Mouse (Mus musculus): ENCODE data around the gene Ring1. TPM values are rescaled to one million over a fixed set of nuclear protein-coding genes. Genes with fewer than 3 reads are reported as not detected.
"Not testable (repeated sequence)": the region's sequence is repeated elsewhere in the genome, so short reads cannot be mapped to it uniquely, and the experiment has no call there.

The Ring1 gene
- polyA plus RNA-seq, 1 experiment from 2014 or later = 3.8 TPM

DNA sequence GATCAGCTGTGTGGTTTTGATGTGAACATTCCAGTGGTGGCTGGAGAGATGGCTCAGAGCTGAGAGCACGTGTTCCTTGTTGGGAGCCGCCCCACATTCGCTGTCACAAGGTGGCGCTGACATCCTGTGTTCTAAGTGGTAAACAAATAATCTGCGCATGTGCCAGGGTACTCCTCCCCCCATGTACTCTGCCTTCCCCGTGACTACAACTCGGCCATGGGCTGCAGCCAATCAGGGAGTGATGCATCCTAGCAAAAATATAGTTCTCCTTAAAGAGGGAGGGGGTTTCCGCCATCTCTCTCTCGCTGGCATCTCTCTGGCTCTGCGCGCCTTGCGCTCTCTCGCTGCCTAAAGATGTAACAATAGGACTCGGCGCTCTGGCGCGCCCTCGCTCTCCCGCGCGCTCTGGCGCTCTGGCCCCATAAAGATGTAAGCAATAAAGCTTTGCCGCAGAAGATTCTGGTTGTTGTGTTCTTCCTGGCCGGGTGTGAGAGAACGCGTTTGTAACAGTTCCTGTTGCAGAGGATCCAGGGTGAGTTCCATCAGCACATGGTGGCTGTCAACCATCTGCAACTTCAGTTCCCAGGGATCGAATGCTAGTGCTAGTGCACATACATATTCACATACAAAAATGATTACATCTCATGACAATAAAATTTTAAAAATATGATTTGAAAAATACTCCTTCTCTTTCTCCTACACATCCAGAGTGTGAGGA is 43.1 kb downstream of the Ring1 start:
- H3K27ac ChIP-seq (replicated peaks; ENCODE audit: low read depth, low read length); H3K4me1 ChIP-seq (ENCODE audit: control insufficient read depth, insufficient read depth, low read length); H3K36me3 ChIP-seq (replicated peaks; ENCODE audit: control insufficient read depth, insufficient read depth, low read depth, low read length); H3K9me3 ChIP-seq (replicated peaks; ENCODE audit: control insufficient read depth, low read length): not testable (repeated sequence)
- Histone ChIP-seq H3K4me2 (ENCODE audit: low read depth, low read length) (peak overlapping the region; percentile 53), H3K9ac (replicated peaks; ENCODE audit: low read length) (peak overlapping the region; percentile 60), H3K27me3 (ENCODE audit: control insufficient read depth, insufficient read depth, low read length) (peaks cover 27% of the 10 kb centered on the region), H3K4me3 (ENCODE audit: low read depth, low read length) (peak overlapping the region; percentile 49)
- ATAC-seq (replicated peaks; ENCODE audit: insufficient number of reproducible peaks, low FRiP score, low TSS enrichment, low read depth) (peak; percentile 89), DNase-seq (ENCODE audit: low spot score) (peak; percentile 95)
- WGBS = under 1% methylated on average over 27 of the region's 27 CpGs

DNA sequence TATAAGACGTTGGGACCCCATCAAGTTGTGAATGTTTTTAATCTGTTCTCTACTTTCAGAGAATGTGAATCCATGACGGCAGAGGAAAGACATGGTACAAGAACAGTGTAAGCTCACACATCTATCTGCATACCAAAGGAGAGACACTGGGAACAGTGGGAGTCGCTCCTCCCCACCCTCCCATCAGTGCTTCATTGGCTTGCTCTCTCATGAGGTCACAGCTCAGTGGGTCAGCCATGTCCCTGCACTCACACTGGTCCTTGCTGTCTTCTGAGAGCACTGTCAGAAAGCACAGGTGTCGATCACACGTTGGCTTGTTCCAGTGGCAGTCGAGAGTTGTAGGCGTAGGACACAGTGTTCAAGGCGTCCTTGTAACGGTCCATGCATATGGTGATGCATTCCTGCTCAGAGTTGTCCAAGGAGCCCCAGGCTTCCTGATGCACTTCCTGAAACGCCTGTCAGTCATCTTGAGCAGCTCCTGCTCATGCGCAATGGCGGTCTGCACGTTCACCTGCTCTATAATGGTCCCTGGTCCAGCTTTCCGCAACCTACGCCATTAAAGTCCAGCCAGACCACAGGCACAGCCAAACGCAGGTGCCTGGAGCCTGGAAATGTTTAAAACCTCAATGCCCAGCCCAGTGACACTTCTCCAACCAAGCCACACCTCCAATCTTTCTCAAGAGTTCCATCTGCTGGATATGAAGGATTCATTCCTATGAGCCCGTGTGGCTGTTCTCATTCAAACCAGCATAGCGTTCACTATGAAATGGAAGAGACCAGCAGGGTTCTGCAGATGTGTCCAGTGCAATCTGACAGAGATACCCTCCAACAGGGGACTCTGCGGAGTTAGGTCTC is 44.1 kb downstream of the Ring1 start:
- H3K27me3 ChIP-seq (ENCODE audit: control insufficient read depth, insufficient read depth, low read length) = peaks cover 28% of the 10 kb centered on the region
- H3K4me3 ChIP-seq (ENCODE audit: low read depth, low read length) = no peak overlapping the region

DNA sequence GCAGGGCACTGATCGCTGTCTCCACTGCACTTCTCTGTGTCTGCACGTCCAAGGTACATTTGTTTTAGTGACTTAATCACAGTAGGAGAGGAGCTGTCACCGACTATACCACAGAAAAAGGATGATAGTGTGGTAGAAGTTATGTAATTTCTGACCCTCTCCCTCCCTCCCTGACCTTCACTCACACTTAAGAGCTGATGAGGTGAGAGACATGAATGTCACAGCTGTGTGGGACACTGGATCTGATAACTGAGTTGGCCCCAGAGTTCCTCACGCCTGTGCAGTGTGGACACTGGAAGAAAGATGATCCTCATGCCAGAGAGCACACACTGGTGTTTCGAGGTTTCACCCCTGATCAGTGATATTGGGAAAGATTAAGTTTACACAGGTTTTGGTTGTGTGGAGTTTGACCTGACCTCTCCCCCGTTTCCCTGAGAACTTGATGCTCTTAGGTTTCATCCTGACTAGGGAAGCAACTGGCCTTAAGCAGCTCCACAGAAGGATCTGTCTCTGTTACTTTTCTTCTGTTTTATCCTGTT is 44.9 kb downstream of the Ring1 start:
- no peak for ATAC-seq (replicated peaks; ENCODE audit: insufficient number of reproducible peaks, low FRiP score, low TSS enrichment, low read depth)
- Histone ChIP-seq H3K4me3 (ENCODE audit: low read depth, low read length) (no peak overlapping the region), H3K4me2 (ENCODE audit: low read depth, low read length) (no peak overlapping the region), H3K4me1 (ENCODE audit: control insufficient read depth, insufficient read depth, low read length) (no peaks in the 10 kb centered on the region; the same call in 1 of the 2 replicates), H3K27me3 (ENCODE audit: control insufficient read depth, insufficient read depth, low read length) (peaks cover 28% of the 10 kb centered on the region), H3K9me3 (replicated peaks; ENCODE audit: control insufficient read depth, low read length) (no peaks in the 10 kb centered on the region), H3K36me3 (replicated peaks; ENCODE audit: control insufficient read depth, insufficient read depth, low read depth, low read length) (no peaks in the 10 kb centered on the region), H3K9ac (replicated peaks; ENCODE audit: low read length) (no peak overlapping the region), H3K27ac (replicated peaks; ENCODE audit: low read depth, low read length) (no peak overlapping the region)
- no peak for DNase-seq (ENCODE audit: low spot score)
- 77% methylated on average over 6 of the region's 6 CpGs for WGBS

More for the DNA sequence above, 44.1 kb downstream of the Ring1 start:
- Histone ChIP-seq H3K9me3 (replicated peaks; ENCODE audit: control insufficient read depth, low read length) (no peaks in the 10 kb centered on the region), H3K36me3 (replicated peaks; ENCODE audit: control insufficient read depth, insufficient read depth, low read depth, low read length) (no peaks in the 10 kb centered on the region), H3K9ac (replicated peaks; ENCODE audit: low read length) (no peak overlapping the region), H3K4me2 (ENCODE audit: low read depth, low read length) (no peak overlapping the region), H3K27ac (replicated peaks; ENCODE audit: low read depth, low read length) (no peak overlapping the region), H3K4me1 (ENCODE audit: control insufficient read depth, insufficient read depth, low read length) (no peaks in the 10 kb centered on the region; the same call in 1 of the 2 replicates)
- DNase-seq (ENCODE audit: low spot score) (no peak), ATAC-seq (replicated peaks; ENCODE audit: insufficient number of reproducible peaks, low FRiP score, low TSS enrichment, low read depth) (no peak)
- 77% methylated on average over 19 of the region's 19 CpGs for WGBS

DNA sequence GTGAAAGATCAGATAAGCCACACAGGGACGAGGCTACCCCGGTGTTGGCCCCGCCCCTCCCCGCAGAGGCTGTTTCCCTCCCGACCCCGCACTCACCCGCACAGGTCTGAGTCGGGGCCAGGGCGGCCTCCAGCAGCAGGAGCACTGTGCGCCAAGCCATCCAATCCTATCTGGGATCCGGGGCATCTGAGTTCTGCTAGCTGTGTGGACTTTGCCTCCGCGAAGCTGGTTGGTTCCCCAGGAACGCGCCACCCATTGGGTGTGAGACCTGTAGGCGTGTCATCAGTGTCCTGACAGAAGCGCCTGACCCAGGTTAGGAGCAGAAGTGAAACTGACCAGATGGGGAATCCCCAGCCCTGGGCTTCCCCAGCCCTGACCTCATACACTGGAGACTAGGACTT is 45.8 kb downstream of the Ring1 start:
- peak overlapping the region; percentile 50 for H3K4me2 ChIP-seq (ENCODE audit: low read depth, low read length)
- no peak overlapping the region; the same call in 1 of the 2 replicates for H3K9ac ChIP-seq (replicated peaks; ENCODE audit: low read length)
- no peaks in the 10 kb centered on the region for H3K36me3 ChIP-seq (replicated peaks; ENCODE audit: control insufficient read depth, insufficient read depth, low read depth, low read length)
- peak overlapping the region; percentile 21 for H3K4me3 ChIP-seq (ENCODE audit: low read depth, low read length)
- H3K4me1 ChIP-seq (ENCODE audit: control insufficient read depth, insufficient read depth, low read length) = no peaks in the 10 kb centered on the region; the same call in 1 of the 2 replicates
- 1% methylated on average over 17 of the region's 17 CpGs for WGBS
- ATAC-seq (replicated peaks; ENCODE audit: insufficient number of reproducible peaks, low FRiP score, low TSS enrichment, low read depth) = peak; percentile 26; the same call in 1 of the 2 replicates
- DNase-seq (ENCODE audit: low spot score) = peak; percentile 40
- H3K27ac ChIP-seq (replicated peaks; ENCODE audit: low read depth, low read length) = no peak overlapping the region
- no peaks in the 10 kb centered on the region for H3K9me3 ChIP-seq (replicated peaks; ENCODE audit: control insufficient read depth, low read length)
- peaks cover 28% of the 10 kb centered on the region for H3K27me3 ChIP-seq (ENCODE audit: control insufficient read depth, insufficient read depth, low read length)

DNA sequence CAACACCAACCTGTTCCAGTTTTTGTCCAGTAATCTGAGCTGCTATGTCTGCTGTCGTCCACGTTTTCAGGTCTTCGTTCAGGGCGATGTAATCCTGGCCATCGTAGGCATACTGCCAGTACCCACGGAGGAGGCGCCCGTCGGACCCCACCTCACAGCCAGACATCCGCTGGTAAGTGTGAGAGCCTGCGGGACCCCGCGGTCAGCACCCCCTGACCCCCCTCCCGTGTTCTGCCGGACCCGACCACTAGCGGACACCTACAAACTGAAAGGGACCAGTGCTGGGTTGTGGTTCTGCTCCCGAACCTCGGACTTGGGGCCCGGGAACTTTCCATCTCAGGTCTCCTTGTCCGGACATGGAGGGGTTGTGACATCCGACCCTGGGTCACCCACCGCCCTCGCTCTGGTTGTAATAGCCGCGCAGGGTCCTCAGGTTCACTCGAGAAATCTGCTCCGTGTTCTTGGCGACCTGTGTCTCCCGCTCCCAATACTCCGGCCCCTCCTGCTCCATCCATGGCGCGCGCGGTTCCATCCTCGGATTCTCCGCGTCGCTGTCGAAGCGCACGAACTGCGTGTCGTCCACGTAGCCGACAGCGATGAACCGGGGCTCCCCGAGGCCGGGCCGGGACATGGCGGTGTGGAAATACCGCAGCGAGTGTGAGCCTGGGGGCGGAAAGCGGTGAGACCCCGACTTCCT is 46.5 kb downstream of the Ring1 start:
- no peak for DNase-seq (ENCODE audit: low spot score)
- Histone ChIP-seq H3K9ac (replicated peaks; ENCODE audit: low read length) (peak overlapping the region; percentile 37; the same call in 1 of the 2 replicates), H3K27me3 (ENCODE audit: control insufficient read depth, insufficient read depth, low read length) (peaks cover 28% of the 10 kb centered on the region)

DNA sequence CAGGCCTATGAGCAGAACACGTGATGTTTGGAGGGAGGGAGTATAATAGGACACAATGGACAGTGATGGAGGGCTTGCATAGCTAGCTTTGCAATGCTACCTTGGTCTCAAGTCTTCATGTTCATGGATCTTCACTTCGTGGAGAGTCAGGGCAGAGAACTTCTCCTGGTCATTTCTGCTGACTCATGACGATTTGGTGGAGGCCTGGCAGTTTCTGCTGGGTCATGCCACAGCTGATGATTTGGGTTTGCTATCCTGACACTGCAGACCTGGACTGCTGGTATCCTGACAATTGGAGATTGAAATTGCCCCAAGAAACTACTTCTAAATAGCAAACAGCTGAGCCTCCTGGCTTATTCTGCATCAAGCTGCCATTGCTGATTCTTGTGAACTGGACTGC is 50.9 kb downstream of the Ring1 start:
- no peak for ATAC-seq (replicated peaks; ENCODE audit: insufficient number of reproducible peaks, low FRiP score, low TSS enrichment, low read depth)
- WGBS = 63% methylated on average over 3 of the region's 3 CpGs
- Histone ChIP-seq H3K4me2 (ENCODE audit: low read depth, low read length) (no peak overlapping the region), H3K9me3 (replicated peaks; ENCODE audit: control insufficient read depth, low read length) (no peaks in the 10 kb centered on the region), H3K36me3 (replicated peaks; ENCODE audit: control insufficient read depth, insufficient read depth, low read depth, low read length) (no peaks in the 10 kb centered on the region), H3K27ac (replicated peaks; ENCODE audit: low read depth, low read length) (no peak overlapping the region), H3K4me1 (ENCODE audit: control insufficient read depth, insufficient read depth, low read length) (no peaks in the 10 kb centered on the region), H3K9ac (replicated peaks; ENCODE audit: low read length) (no peak overlapping the region), H3K4me3 (ENCODE audit: low read depth, low read length) (no peak overlapping the region), H3K27me3 (ENCODE audit: control insufficient read depth, insufficient read depth, low read length) (peaks cover 16% of the 10 kb centered on the region)
- DNase-seq (ENCODE audit: low spot score) = no peak

More for the DNA sequence above, 46.5 kb downstream of the Ring1 start:
- 2% methylated on average over 57 of the region's 57 CpGs for WGBS
- Histone ChIP-seq H3K27ac (replicated peaks; ENCODE audit: low read depth, low read length) (no peak overlapping the region), H3K4me2 (ENCODE audit: low read depth, low read length) (peak overlapping the region; percentile 50), H3K36me3 (replicated peaks; ENCODE audit: control insufficient read depth, insufficient read depth, low read depth, low read length) (no peaks in the 10 kb centered on the region), H3K4me1 (ENCODE audit: control insufficient read depth, insufficient read depth, low read length) (no peaks in the 10 kb centered on the region; the same call in 1 of the 2 replicates), H3K9me3 (replicated peaks; ENCODE audit: control insufficient read depth, low read length) (no peaks in the 10 kb centered on the region), H3K4me3 (ENCODE audit: low read depth, low read length) (peak overlapping the region; percentile 21)
- no peak for ATAC-seq (replicated peaks; ENCODE audit: insufficient number of reproducible peaks, low FRiP score, low TSS enrichment, low read depth)

DNA sequence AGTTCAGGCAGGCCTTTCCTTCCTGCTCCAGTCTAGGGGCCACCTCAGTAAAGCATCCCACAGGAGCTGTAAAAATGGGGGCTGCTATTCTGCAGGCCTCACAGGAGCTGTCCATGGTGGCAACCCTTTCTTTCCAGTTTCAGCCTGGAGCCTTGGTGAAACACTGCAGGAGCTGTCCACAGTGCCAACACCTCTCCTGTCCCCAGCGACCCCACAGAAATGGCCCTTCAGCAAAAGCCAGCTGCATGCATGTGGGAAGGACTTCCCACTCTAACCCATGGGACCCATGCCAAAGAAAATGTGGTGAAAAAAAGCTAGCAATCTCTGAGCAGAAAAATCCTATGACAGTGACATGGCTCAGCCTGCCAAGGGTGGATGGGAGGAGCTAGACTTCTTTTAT is 51.8 kb downstream of the Ring1 start:
- Histone ChIP-seq H3K36me3 (replicated peaks; ENCODE audit: control insufficient read depth, insufficient read depth, low read depth, low read length) (no peaks in the 10 kb centered on the region), H3K4me3 (ENCODE audit: low read depth, low read length) (no peak overlapping the region), H3K4me2 (ENCODE audit: low read depth, low read length) (no peak overlapping the region), H3K27ac (replicated peaks; ENCODE audit: low read depth, low read length) (no peak overlapping the region), H3K4me1 (ENCODE audit: control insufficient read depth, insufficient read depth, low read length) (no peaks in the 10 kb centered on the region), H3K27me3 (ENCODE audit: control insufficient read depth, insufficient read depth, low read length) (peaks cover 7% of the 10 kb centered on the region), H3K9ac (replicated peaks; ENCODE audit: low read length) (no peak overlapping the region), H3K9me3 (replicated peaks; ENCODE audit: control insufficient read depth, low read length) (no peaks in the 10 kb centered on the region)
- 4% methylated on average over 1 of the region's 1 CpGs for WGBS
- DNase-seq (ENCODE audit: low spot score) (peak; percentile 76), ATAC-seq (replicated peaks; ENCODE audit: insufficient number of reproducible peaks, low FRiP score, low TSS enrichment, low read depth) (no peak)

All from embryonic facial prominence, embryonic 11.5 days (tissue).